Mouse (Mus musculus): Measurements from ENCODE around the gene Wnt2. TPM values are rescaled to one million over a fixed set of nuclear protein-coding genes. Genes with fewer than 3 reads are reported as not detected.
A peak's percentile ranks its signal among the peaks of the same experiment; 100 is the strongest.

Gene Wnt2
- 0.81 and 1.4 TPM in 2 replicates for polyA plus RNA-seq (2016; fragmentation: Nextera tagmentation; extraction: Ambion mirVana)

DNA sequence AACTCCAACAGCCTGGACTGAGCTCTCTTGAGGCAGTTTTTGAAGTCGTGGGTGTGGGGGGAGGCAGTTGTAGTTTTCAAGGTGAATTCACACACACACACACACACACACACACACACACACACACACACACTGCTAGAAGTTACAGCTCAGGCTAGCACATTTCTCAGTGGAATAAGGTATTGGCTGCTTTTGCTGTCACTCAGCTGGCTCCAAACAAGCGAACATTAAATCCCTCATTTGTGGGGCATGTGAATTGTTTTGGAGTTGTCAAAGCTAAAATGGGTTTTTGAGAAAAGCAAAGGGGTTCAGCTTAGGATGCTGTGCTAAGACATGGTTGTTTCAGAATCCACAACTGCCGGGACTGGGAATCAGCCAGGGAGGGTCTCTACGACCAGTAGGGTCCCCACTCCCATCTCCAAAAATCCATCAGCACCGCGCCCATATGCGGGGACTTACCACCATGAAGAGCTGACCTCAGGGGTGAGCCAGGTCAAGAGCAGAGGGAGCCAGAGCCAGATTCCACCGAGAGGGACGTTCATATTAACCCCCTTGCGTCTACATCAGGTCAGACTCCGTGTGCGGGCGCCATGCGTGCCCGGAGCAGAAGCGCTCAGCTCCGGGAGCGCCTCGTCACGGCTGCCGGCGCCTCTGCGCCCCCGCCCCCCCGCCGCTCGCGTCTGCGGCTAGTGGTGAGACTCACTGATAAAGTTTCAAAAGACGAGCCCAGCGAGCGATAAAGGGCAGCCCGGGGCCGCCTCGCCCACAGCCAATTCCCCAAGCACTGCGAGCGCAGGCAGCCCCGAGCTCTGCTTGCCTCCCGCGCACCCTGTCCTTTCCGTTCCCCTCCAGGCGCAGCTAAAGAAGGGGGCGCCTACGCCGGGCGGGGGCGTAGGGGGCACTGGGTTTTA is at the start of gene Wnt2:
TSS of gene Wnt2 (minus strand) at position 840 of the 911 bp plus-strand sequence.
- peak; percentile 64 for DNase-seq (ENCODE audit: low spot score)
- Histone ChIP-seq H3K27ac (replicated peaks) (no peak within 1 kb of the TSS; the same call in 1 of the 2 replicates), H3K9me3 (no peaks in the 10 kb centered on the region), H3K27me3 (replicated peaks; ENCODE audit: low read depth, poor library complexity, severe bottlenecking) (peaks cover 60% of the 10 kb centered on the region), H3K36me3 (replicated peaks) (no peaks in the 10 kb centered on the region), H3K4me3 (peak within 1 kb of the TSS; percentile 69), H3K4me1 (peaks cover 25% of the 10 kb centered on the region)
- under 1% methylated on average over 47 of the region's 47 CpGs for WGBS

DNA sequence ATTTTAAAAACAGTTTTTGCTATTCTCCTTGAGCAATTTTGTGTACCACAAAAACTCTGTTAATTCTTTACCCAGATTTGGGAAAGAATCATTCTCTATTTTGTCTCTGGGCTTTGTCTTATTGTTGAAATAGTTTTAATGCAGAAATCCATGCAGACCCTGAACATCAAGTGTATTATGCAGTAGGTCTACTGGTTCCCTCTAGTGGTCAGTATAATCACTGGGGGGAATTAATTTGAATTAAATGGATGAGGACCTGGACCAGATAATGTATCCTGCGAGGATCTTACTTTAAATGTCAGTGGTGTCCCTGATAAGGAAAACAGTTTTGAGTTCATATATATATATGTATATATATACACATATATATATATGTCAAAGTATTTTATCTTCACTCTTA is 48.2 kb upstream of the Wnt2 start:
- no peak for DNase-seq (ENCODE audit: low spot score)

DNA sequence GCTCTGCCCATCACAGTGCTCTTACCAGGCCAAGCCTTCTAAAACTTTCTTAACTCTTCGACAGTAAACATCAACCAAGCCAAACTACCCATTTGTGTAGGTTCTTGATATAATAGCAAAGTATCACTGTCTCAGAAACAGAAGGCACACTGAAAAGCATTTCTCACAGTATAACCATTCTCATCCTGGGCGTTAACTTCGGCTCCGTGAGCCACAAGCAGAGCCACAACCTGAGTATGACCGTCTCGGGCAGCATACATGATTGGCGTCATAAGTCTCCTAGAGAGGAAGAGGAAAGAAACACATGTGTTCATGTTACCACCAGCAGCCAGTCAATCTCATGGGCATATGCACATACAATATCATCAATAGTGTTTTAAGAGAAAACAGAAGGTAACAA is 46.6 kb upstream of the Wnt2 start:
- Histone ChIP-seq H3K9me3 (no peaks in the 10 kb centered on the region), H3K27ac (replicated peaks) (no peak overlapping the region), H3K36me3 (replicated peaks) (no peaks in the 10 kb centered on the region), H3K4me3 (no peak overlapping the region), H3K27me3 (replicated peaks; ENCODE audit: low read depth, poor library complexity, severe bottlenecking) (no peaks in the 10 kb centered on the region), H3K4me1 (no peaks in the 10 kb centered on the region)
- 87% methylated on average over 7 of the region's 7 CpGs for WGBS
- no peak for DNase-seq (ENCODE audit: low spot score)

More for the DNA sequence above, 48.2 kb upstream of the Wnt2 start:
- Histone ChIP-seq H3K4me3 (no peak overlapping the region), H3K9me3 (no peaks in the 10 kb centered on the region), H3K36me3 (replicated peaks) (no peaks in the 10 kb centered on the region), H3K27ac (replicated peaks) (no peak overlapping the region), H3K27me3 (replicated peaks; ENCODE audit: low read depth, poor library complexity, severe bottlenecking) (no peaks in the 10 kb centered on the region), H3K4me1 (no peaks in the 10 kb centered on the region)
- WGBS = 36% methylated on average over 1 of the region's 1 CpGs

DNA sequence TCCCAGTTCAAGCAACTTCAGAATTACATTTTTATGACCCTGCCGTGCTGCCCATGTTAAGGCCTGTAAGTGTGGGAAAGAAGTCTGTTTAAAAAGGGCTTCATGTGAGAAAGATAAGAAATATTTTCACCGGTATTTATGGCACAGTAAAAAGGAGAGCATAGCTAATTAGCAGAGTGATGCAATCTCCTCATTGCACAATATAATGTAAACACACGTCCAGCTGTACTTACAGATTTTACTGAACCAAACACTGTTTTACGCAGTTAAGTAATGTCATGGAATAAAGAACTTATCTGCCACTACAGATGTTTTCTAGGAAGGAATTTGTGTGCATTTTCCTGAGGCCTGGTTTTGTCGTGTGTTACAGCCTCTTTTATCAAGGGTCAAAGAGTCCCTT is 46.2 kb upstream of the Wnt2 start:
- no peak overlapping the region for H3K27ac ChIP-seq (replicated peaks)
- WGBS = 81% methylated on average over 5 of the region's 5 CpGs
- no peaks in the 10 kb centered on the region for H3K4me1 ChIP-seq
- H3K36me3 ChIP-seq (replicated peaks) = no peaks in the 10 kb centered on the region
- DNase-seq (ENCODE audit: low spot score) = no peak
- no peaks in the 10 kb centered on the region for H3K27me3 ChIP-seq (replicated peaks; ENCODE audit: low read depth, poor library complexity, severe bottlenecking)
- no peak overlapping the region for H3K4me3 ChIP-seq
- H3K9me3 ChIP-seq = no peaks in the 10 kb centered on the region

DNA sequence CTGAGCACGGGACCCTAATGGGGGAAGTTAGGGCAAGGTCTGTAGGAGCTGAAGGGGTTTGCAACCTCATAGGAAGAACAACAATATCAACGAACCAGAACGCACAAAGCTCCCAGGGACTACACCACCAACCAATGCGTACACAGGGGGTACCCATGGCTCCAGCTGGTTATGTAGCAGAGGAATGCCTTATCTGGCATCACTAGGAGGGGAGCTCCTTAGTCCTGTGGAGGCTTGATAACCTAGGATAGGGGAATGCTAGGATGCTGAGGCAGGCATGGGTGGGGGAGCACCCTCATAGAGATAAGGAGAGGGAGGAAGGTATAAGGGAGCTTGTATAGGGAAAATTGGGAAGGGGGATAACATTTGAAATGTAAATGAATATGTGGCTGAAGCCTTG is 27.5 kb upstream of the Wnt2 start:
- H3K4me3 ChIP-seq = no peak overlapping the region
- no peaks in the 10 kb centered on the region for H3K4me1 ChIP-seq
- no peaks in the 10 kb centered on the region for H3K36me3 ChIP-seq (replicated peaks)
- H3K27ac ChIP-seq (replicated peaks) = no peak overlapping the region
- H3K9me3 ChIP-seq = no peaks in the 10 kb centered on the region
- 83% methylated on average over 4 of the region's 4 CpGs for WGBS
- no peaks in the 10 kb centered on the region for H3K27me3 ChIP-seq (replicated peaks; ENCODE audit: low read depth, poor library complexity, severe bottlenecking)
- DNase-seq (ENCODE audit: low spot score) = no peak

DNA sequence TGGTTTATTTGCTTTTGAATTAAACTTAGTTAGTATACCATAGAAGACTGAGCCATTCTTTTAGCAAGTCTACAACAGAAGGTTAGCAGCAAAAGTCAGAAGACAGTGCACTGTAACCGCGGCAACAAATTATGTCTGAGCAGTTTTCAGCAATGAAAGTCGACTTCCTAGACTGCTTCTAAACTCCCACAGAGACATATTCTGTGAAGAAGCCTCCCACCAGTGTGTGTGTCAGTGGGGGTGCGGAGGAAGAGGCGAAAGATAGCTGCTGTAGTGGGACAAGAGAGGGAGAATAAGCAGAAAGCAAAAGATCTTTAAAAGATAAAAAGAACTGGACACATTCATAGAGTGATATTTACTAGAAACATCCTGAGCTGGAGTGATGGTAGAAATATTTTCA is 21.3 kb upstream of the Wnt2 start:
- no peak for DNase-seq (ENCODE audit: low spot score)
- no peaks in the 10 kb centered on the region for H3K9me3 ChIP-seq
- H3K27ac ChIP-seq (replicated peaks) = no peak overlapping the region
- no peaks in the 10 kb centered on the region for H3K36me3 ChIP-seq (replicated peaks)
- H3K4me3 ChIP-seq = no peak overlapping the region
- H3K4me1 ChIP-seq = no peaks in the 10 kb centered on the region
- no peaks in the 10 kb centered on the region for H3K27me3 ChIP-seq (replicated peaks; ENCODE audit: low read depth, poor library complexity, severe bottlenecking)
- 82% methylated on average over 5 of the region's 5 CpGs for WGBS

DNA sequence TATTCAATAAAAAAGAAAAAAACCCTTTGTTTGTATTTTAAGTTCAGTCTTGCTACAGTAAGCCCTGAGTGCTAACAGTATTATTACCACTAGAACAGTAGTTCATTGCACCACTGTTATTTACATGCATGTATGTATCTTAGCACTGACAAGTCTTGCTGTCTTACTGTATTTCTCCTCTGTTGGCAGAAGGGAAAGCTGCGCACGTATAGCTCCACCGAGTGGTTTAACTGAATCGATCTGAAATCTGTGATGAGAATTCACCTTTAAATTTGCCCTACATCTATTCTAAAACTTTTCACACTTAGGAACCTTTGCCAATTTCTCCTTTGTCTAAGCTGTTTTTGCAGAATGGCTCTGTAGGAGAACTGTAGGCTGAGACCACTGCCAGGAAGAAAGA is 13.9 kb upstream of the Wnt2 start:
- no peaks in the 10 kb centered on the region for H3K4me1 ChIP-seq
- WGBS = 83% methylated on average over 4 of the region's 4 CpGs
- no peak for DNase-seq (ENCODE audit: low spot score)
- H3K9me3 ChIP-seq = no peaks in the 10 kb centered on the region
- H3K27me3 ChIP-seq (replicated peaks; ENCODE audit: low read depth, poor library complexity, severe bottlenecking) = no peaks in the 10 kb centered on the region
- H3K27ac ChIP-seq (replicated peaks) = no peak overlapping the region
- H3K4me3 ChIP-seq = no peak overlapping the region
- no peaks in the 10 kb centered on the region for H3K36me3 ChIP-seq (replicated peaks)

DNA sequence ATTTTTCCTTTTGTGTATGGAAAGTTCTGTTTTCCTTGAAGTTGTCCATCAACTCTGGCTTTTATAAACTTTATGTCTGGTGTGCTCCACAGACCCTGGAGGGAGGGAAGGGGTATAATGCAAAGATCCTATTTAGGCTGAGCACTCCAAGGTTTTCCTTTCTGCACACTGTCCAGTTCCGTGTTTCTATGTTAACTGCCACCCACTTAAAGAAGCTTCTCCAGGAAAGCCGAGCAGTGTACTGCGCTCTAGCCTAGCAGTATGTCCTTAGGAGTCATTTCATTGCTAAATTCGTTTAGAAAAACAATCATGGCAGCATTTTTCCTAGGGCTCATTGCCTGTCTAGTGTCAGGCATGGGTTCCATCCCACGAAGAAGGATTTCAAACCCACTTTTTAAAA is 12.8 kb upstream of the Wnt2 start:
- Histone ChIP-seq H3K27ac (replicated peaks) (no peak overlapping the region), H3K27me3 (replicated peaks; ENCODE audit: low read depth, poor library complexity, severe bottlenecking) (no peaks in the 10 kb centered on the region), H3K4me1 (no peaks in the 10 kb centered on the region), H3K36me3 (replicated peaks) (no peaks in the 10 kb centered on the region), H3K4me3 (no peak overlapping the region), H3K9me3 (no peaks in the 10 kb centered on the region)
- no peak for DNase-seq (ENCODE audit: low spot score)
- WGBS = 87% methylated on average over 5 of the region's 5 CpGs

DNA sequence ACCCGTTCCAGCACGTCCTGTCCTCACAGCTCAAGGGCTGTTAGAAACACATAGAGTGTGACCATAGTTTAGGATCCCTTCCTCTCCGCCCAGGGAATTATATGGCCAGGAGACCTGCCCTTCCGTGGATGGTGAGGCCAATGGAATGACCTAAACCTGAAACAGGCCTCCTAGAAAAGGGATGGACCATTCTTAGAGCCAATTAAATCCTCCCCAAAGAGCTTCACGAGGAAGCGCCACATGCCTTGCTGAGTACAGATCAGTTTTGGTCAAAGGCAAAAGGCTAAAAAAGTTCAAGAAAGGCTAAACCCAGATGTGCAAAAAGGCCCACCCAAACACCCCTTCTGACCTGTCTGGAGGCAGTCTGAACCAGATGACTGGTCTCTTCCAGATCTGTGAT is 1.9 kb upstream of the Wnt2 start:
- Histone ChIP-seq H3K4me3 (peak overlapping the region; percentile 69), H3K4me1 (peaks cover 25% of the 10 kb centered on the region), H3K9me3 (no peaks in the 10 kb centered on the region), H3K27ac (replicated peaks) (no peak overlapping the region), H3K36me3 (replicated peaks) (no peaks in the 10 kb centered on the region), H3K27me3 (replicated peaks; ENCODE audit: low read depth, poor library complexity, severe bottlenecking) (peaks cover 64% of the 10 kb centered on the region)
- DNase-seq (ENCODE audit: low spot score) = no peak
- 17% methylated on average over 6 of the region's 6 CpGs for WGBS

DNA sequence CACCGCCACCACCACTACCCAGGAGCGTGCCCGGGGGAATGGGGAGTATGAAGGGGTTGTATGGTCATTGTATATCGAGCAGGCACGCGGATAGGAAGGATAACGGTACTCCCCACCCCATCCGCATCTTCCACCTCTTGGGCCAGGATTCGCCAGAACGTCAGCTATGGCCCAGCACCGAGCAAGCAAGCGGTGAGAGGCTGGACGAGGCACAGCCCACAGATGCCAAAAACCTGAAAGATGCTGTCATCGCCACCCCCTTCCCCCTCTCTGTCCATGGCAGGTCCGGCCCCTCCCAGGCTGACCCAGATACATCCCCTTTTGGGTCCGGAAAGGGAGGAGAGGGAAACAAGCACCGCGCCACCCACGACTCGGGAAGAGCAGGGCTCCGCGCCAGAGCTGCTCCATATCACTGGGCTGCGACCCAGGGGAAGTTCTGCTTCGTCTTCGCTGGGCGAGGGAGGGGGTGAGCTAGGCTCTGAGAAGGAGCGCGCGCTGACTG is 1.2 kb upstream of the Wnt2 start:
- under 1% methylated on average over 29 of the region's 29 CpGs for WGBS

DNA sequence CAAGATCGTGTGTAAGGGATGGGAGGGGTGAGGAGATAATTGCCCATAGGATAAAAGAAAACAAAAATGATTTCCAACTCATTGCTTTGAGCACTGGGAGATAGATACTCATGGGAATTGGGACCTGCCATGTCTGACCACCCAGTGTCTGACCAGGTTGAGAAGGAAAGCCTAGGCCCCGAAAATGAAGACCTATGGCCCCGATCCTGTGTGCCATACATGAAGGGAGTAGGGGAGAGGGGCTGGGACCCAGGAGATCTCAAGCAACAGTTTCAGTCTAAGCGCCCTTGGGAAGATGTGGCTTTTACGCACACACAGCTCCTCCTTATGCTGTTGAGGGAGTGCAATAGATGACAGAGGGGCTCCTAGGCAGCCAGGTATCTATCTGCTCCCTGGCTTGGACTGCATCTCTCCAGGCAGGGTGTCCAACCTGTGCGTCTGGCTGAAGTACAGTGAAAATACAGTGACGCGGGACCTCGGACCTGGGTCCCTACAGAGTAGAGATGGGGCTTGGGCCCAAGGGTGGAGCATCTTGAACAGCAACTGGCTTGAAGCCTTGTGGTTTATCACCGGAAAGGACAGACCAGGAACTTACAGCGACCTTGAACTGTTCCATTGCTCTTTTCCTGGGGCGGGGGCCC is 603 bp upstream of the Wnt2 start:
- 10% methylated on average over 12 of the region's 12 CpGs for WGBS
- Histone ChIP-seq H3K9me3 (no peaks in the 10 kb centered on the region), H3K4me1 (peaks cover 25% of the 10 kb centered on the region), H3K27ac (replicated peaks) (no peak overlapping the region), H3K36me3 (replicated peaks) (no peaks in the 10 kb centered on the region), H3K4me3 (peak overlapping the region; percentile 69), H3K27me3 (replicated peaks; ENCODE audit: low read depth, poor library complexity, severe bottlenecking) (peaks cover 64% of the 10 kb centered on the region)
- peak; percentile 22 for DNase-seq (ENCODE audit: low spot score)

More for the DNA sequence above, 1.2 kb upstream of the Wnt2 start:
- H3K27ac ChIP-seq (replicated peaks) = no peak overlapping the region
- H3K27me3 ChIP-seq (replicated peaks; ENCODE audit: low read depth, poor library complexity, severe bottlenecking) = peaks cover 64% of the 10 kb centered on the region
- peaks cover 25% of the 10 kb centered on the region for H3K4me1 ChIP-seq
- peak; percentile 48 for DNase-seq (ENCODE audit: low spot score)
- H3K4me3 ChIP-seq = peak overlapping the region; percentile 69
- no peaks in the 10 kb centered on the region for H3K36me3 ChIP-seq (replicated peaks)
- no peaks in the 10 kb centered on the region for H3K9me3 ChIP-seq

DNA sequence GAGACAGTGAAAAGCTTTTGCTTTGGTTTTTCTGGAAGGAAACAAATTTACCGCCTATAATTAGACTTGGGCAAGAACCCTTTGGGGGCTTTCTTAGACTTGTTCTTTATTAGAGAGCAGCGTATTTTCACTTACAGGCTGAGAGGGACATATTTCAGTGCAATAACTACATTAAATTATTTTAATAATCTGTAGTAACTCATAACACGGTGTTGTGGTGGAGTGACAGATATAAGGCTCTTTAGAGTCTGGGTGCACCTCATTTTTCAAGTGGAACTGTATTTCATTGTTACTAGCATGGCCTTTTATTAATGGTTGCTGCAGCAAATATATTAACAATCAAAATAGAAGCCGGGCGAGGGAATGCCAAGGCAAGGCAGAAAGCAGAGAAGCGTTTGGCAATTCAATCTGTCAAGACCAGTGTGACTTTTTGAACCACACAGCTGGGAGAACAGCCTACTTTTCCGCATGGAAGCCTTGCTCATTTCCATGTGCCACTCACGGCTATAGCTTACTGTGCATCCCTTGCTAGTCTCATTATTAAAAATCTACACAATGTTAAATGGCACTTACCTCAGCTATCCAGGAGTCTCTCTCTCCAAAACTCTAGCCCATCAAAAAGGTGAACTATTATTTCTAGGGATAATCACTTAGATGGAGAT is 6.1 kb downstream of the Wnt2 start:
- no peak overlapping the region for H3K27ac ChIP-seq (replicated peaks)
- no peaks in the 10 kb centered on the region for H3K36me3 ChIP-seq (replicated peaks)
- DNase-seq (ENCODE audit: low spot score) = no peak
- H3K9me3 ChIP-seq = no peaks in the 10 kb centered on the region
- whole genome bisulfite sequencing = 90% methylated on average over 8 of the region's 8 CpGs
- H3K4me1 ChIP-seq = no peaks in the 10 kb centered on the region
- peaks cover 17% of the 10 kb centered on the region for H3K27me3 ChIP-seq (replicated peaks; ENCODE audit: low read depth, poor library complexity, severe bottlenecking)
- H3K4me3 ChIP-seq = no peak overlapping the region
